Mouse (Mus musculus) heart, adult 2 months (tissue): ENCODE results near the gene Cmtm8. TPM values are rescaled to one million over a fixed set of nuclear protein-coding genes. Genes with fewer than 3 reads are reported as not detected.

Source experiments
- DNase-seq, 2 experiments: peaks; one replicate each; pipeline ENCODE4 v3.0.0; 2021
- H3K27ac ChIP-seq: fragments of 200-600 bp; 2 replicates; pipeline ENCODE4 v1.8.1; 2022
- H3K27me3 ChIP-seq: fragments of 200-500 bp; 2 replicates; pipeline ENCODE4 v1.6.1; 2012; ENCODE audit warnings: mild to moderate bottlenecking, low read length, inconsistent platforms, mixed read lengths; ENCODE audit not compliant: control insufficient read depth, insufficient read depth
- H3K36me3 ChIP-seq: fragments of 200-500 bp; 2 replicates; pipeline ENCODE4 v1.6.1; 2012; ENCODE audit warnings: low read length, inconsistent platforms; ENCODE audit not compliant: control insufficient read depth, insufficient read depth
- H3K4me1 ChIP-seq: fragments of 200-500 bp; 2 replicates; pipeline ENCODE4 v1.6.1; 2011; ENCODE audit warnings: low read length; ENCODE audit not compliant: control insufficient read depth, insufficient read depth
- H3K4me3 ChIP-seq: fragments of 200-600 bp; 2 replicates; pipeline ENCODE4 v1.8.1; 2022
- H3K79me2 ChIP-seq: fragments of 200-500 bp; replicated peaks from 2 replicates; pipeline ENCODE4 v1.6.1; 2012; ENCODE audit warnings: mild to moderate bottlenecking, inconsistent platforms, low read length, moderate library complexity, mixed read lengths; ENCODE audit not compliant: control insufficient read depth, insufficient read depth
- H3K9ac ChIP-seq: fragments of 200-500 bp; 2 replicates; pipeline ENCODE4 v1.6.1; 2012; ENCODE audit warnings: low read depth, mild to moderate bottlenecking, control low read depth, inconsistent platforms, low read length, mixed read lengths
- CTCF ChIP-seq: fragments of 200-600 bp; IDR thresholded peaks from 2 replicates; pipeline ENCODE4 v1.8.1; 2022; ENCODE audit warnings: antibody characterized with exemption, mild to moderate bottlenecking, moderate library complexity
- EP300 ChIP-seq: fragments of 200-500 bp; IDR thresholded peaks from 2 replicates; pipeline ENCODE4 v1.6.1; 2011; ENCODE audit warnings: low read depth, low read length, control low read depth; ENCODE audit not compliant: insufficient read depth
- POLR2A ChIP-seq: fragments of 200-500 bp; IDR thresholded peaks from 2 replicates; pipeline ENCODE4 v1.6.1; 2011; ENCODE audit warnings: mild to moderate bottlenecking, low read depth, low read length, control low read depth; ENCODE audit not compliant: insufficient read depth
- WGBS: fragments of 180-500 bp; shearing (Covaris S2); methylation state at CpG from one replicate; pipeline ENCODE4 v1.1.7; 2018; 5-methylcytosine and 5-hydroxymethylcytosine counted together
- intact Hi-C: fragments of 180-260 bp; cut with DNase I; formaldehyde crosslinking; loops from one replicate; pipeline ENCODE4 v1.15.1; 2025
- polyA plus RNA-seq: library from polyadenylated mRNA; depleted of rRNA; stranded (reverse); fragments of >200 nt; gene quantifications from 2 replicates; pipeline ENCODE4 v1.2.3, GENCODE M21; 2012
- total RNA-seq, 2 experiments: library from RNA; stranded (reverse); gene quantifications; 2 replicates each; pipeline ENCODE4 v1.2.3; 2021

Gene Cmtm8
- total and polyA plus RNA-seq, 3 experiments, result 11.5 to 28.7 (median 11.9) TPM

DNA sequence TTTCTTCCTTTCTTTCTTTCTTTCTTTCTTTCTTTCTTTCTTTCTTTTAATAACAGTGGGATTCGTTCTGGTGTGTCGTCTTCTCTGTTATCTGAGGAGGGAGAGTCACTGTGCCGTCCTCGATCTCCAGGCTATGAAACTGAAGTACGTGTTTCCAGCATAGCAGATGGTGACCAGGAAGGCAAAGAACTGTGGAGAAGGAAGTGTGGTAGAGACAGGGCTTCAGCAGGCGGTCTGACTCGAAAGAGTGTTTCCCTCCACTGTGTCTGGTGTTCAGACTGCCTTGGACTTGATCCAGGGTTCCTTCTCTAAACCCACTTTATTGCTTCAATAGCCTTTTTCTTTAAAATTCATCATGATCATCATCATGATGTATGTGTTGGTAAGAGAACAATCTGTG, 54.4 kb downstream of the Cmtm8 start:
- intact Hi-C loops, result no loop called here

DNA sequence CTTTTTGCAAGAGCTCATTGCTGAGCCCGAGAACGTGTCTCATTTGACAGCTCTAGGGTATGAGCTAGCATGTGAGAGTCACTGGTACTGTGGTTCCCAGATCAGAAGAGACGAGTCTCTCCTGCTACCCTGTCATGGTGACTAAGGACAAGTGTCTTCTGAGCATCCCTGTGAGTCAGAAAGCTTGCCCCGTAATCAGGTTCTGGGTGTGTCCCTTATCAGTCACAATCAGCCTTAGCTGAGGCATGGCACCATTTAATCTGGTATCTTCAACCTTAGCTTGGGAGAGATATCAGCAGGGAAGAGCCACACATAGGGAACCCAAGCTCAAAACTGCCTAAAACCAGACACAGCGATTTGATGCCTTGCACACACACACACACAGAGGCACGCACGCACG, 55.3 kb downstream of the Cmtm8 start:
- no peak overlapping the region for H3K27ac ChIP-seq
- no peaks in the 10 kb centered on the region for H3K27me3 ChIP-seq
- WGBS, result 83% methylated on average over 8 of the region's 8 CpGs
- H3K4me1 ChIP-seq, result no peaks in the 10 kb centered on the region
- H3K79me2 ChIP-seq, result no peaks in the 10 kb centered on the region
- no peak for TF ChIP-seq POLR2A
- TF ChIP-seq EP300, result no peak
- no peak for TF ChIP-seq CTCF
- H3K36me3 ChIP-seq, result no peaks in the 10 kb centered on the region
- intact Hi-C loops, result no loop called here
- no peak overlapping the region for H3K4me3 ChIP-seq
- DNase-seq, result no peak
- H3K9ac ChIP-seq, result no peak overlapping the region

More for the DNA sequence above, 54.4 kb downstream of the Cmtm8 start:
- Histone ChIP-seq H3K4me1 (no peaks in the 10 kb centered on the region), H3K4me3 (no peak overlapping the region), H3K27ac (no peak overlapping the region), H3K36me3 (no peaks in the 10 kb centered on the region), H3K27me3 (no peaks in the 10 kb centered on the region), H3K79me2 (no peaks in the 10 kb centered on the region), H3K9ac (no peak overlapping the region)
- no peak for DNase-seq
- 53% methylated on average over 7 of the region's 7 CpGs for WGBS
- TF ChIP-seq EP300, result no peak
- no peak for TF ChIP-seq POLR2A
- TF ChIP-seq CTCF, result no peak

DNA sequence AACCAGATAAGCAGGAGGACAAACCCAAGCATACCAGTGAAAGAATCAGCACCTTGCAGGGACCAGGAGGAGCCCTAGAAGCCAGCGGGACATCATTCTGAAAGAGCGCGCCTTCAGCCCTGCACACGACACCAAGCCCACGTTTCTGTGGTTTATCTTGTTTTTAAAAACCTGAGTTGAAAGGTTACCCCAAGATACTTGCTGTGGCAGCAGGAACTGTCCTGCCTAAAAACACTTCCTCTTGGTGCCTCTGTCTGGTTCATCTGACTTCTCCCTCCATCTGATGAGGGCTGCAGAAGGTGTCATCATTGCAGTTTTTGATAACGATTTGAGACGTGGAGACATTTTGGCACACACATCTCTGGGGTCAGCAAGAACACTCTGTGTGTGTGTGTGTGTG, 56.2 kb downstream of the Cmtm8 start:
- Histone ChIP-seq H3K4me3 (no peak overlapping the region), H3K4me1 (no peaks in the 10 kb centered on the region), H3K79me2 (no peaks in the 10 kb centered on the region), H3K27me3 (no peaks in the 10 kb centered on the region), H3K27ac (no peak overlapping the region), H3K9ac (no peak overlapping the region), H3K36me3 (no peaks in the 10 kb centered on the region)
- WGBS, result 86% methylated on average over 7 of the region's 7 CpGs
- DNase-seq, result no peak
- TF ChIP-seq CTCF, result no peak
- TF ChIP-seq POLR2A, result no peak
- no peak for TF ChIP-seq EP300
- intact Hi-C loops, result no loop called here

DNA sequence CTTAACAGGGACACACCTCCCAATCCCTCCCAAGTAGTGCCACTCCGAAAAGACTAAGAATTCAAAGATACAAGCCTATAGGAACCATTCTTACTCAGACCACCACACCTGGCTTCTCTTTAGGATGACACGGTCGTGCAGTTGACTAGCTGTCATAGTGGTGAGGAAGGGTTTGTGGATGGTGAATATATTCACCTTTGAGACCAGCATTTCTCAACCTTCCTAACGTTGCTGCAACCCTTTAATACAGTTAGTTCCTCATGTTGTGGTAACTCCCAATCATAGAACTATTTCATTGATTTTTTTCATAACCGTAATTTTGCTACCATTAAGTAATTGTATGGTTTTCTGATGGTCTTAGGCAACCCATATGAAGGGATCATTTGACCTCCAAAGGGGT, 56.8 kb downstream of the Cmtm8 start:
- 97% methylated on average over 5 of the region's 5 CpGs for WGBS
- TF ChIP-seq CTCF, result no peak
- no peak for TF ChIP-seq POLR2A
- TF ChIP-seq EP300, result no peak
- Histone ChIP-seq H3K27me3 (no peaks in the 10 kb centered on the region), H3K4me3 (no peak overlapping the region), H3K27ac (no peak overlapping the region), H3K79me2 (no peaks in the 10 kb centered on the region), H3K36me3 (no peaks in the 10 kb centered on the region), H3K9ac (no peak overlapping the region), H3K4me1 (no peaks in the 10 kb centered on the region)
- DNase-seq, result no peak
- intact Hi-C loops, result no loop called here

DNA sequence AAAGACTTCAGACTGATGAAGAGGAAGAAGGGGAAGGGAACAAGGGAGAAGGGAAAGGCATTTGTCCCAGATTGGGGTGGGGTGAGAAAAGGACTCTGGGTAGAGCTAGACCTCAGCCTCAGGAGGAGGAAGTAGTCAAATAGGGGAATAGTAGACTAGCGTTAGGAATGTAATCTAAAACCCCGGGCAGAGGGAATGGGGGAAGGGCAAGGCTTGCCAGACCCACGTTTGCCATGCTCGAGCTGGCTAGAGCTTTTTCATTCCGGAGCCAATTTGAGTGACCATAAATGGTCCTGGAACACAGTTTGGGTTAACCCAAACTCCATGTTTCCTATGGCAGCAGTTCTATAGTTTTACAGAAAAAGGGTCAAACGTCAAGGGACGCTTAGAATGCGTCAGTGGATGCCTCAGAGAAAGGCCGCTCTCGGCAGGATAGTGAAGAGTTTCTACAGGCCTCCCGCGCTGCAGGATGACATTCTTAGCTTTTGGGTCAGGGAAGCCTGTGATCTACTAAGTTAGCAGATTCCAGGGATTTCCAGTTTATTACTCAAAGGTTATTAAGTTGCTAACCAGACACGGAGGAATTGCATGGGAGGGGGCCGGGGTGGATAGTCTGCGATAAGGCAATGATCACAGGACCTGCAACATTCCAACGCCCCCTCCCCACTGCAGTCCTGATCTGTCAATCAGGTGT, 58.4 kb downstream of the Cmtm8 start:
- no peaks in the 10 kb centered on the region for H3K4me1 ChIP-seq
- intact Hi-C loops, result no loop called here
- 38% methylated on average over 16 of the region's 16 CpGs for WGBS
- no peak for DNase-seq
- no peaks in the 10 kb centered on the region for H3K79me2 ChIP-seq
- no peaks in the 10 kb centered on the region for H3K36me3 ChIP-seq
- H3K4me3 ChIP-seq, result no peak overlapping the region
- H3K27ac ChIP-seq, result no peak overlapping the region
- TF ChIP-seq CTCF (no peak), EP300 (no peak), POLR2A (no peak)
- no peak overlapping the region for H3K9ac ChIP-seq
- H3K27me3 ChIP-seq, result no peaks in the 10 kb centered on the region

DNA sequence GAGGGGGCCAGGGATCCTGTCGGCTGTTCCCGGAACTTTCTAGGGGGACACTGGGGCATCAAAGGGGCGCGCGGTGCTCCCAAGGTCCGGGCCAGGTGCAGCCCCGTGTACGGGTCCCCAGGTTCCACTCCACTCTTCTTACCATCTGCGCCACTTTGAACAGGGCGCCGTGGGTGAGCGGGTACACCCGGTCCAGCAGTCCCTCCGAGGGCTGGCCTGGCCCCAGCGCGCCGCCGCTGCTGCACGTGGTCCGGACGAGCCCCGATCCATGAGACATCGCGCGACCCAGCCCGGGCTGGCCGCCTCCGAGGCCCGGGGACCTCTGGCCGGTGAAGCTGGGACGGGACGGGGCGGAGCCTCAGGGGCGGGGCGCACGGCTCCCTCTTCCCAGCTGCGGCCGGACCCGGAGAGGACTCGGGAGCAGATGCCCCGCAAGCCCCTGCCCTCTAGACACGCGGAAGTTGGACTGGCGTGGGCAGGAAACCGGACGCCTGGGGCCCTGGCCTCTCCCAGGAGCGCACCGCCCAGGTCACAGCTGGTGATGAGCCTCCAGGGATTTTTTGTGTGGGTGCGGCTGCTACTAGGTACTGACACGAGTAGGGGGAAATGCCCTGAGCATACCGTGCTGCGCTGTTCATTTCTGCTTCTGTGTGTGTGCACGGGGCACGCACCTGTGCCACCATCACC, 62.3 kb downstream of the Cmtm8 start, which contains the start of gene Cmtm7:
Gene Cmtm7, minus strand, starts transcription at position 331 of the 687 bp plus-strand sequence.
- no peaks in the 10 kb centered on the region for H3K4me1 ChIP-seq
- no peaks in the 10 kb centered on the region for H3K79me2 ChIP-seq
- DNase-seq, result peak; percentile 89 to 90
- H3K27me3 ChIP-seq, result no peaks in the 10 kb centered on the region
- no peaks in the 10 kb centered on the region for H3K36me3 ChIP-seq
- WGBS, result 1% methylated on average over 54 of the region's 54 CpGs
- peak within 1 kb of the TSS; percentile 75 for H3K4me3 ChIP-seq
- intact Hi-C loops, result loop anchor here (2.0 kb wide), 1 partner anchor 29 kb away; no protein-coding TSS in a partner anchor
- peak within 1 kb of the TSS; percentile 82 for H3K27ac ChIP-seq
- TF ChIP-seq POLR2A (peak; percentile 43; the same call in 1 of the 2 replicates), CTCF (no peak)
- peak within 1 kb of the TSS; percentile 59 for H3K9ac ChIP-seq
